Mouse (Mus musculus): Measurements from ENCODE around the gene Rif1. TPM values are rescaled to one million over a fixed set of nuclear protein-coding genes. Genes with fewer than 3 reads are reported as not detected.
A peak's percentile ranks its signal among the peaks of the same experiment; 100 is the strongest.

Rif1 gene
- polyA plus RNA-seq (2012): 0.83 and 1.2 TPM in 2 replicates

DNA sequence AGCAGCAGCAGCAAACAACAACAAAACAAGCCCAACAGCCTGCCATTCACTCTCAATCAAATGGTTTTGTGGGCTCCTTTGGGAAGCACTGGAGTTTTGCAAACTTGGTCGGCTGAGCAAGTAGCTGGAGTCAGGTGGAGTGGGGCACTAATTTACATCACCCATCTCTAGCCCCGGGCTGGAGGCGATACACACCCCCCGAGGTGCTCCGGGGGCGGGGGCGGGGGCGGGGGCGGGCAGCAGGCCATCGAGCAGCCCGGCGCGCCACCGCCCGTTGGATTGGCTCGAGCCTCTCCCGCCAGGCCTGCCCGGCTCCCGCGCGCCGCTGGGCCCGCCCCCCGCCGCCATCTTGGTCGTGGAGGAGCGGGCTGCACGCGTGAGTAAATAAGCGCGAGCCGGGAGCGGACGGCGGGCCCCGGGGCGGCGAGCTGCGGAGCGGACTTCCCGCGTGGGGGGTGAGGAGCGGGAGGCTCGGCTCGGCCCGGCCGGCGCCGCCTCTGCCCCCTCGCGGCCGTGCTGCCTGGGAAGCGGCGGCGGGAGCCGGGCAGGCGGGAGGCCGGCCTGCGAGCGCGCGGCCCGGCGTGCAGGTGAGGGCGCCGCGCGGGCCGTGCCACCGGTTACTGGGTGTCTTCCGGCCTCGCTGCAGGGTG is at the start of gene Rif1:
Rif1 (plus strand) TSS at position 342 of the 650 bp plus-strand sequence.
- H3K9me3 ChIP-seq (ENCODE audit: control insufficient read depth, low read length): no peaks in the 10 kb centered on the region

DNA sequence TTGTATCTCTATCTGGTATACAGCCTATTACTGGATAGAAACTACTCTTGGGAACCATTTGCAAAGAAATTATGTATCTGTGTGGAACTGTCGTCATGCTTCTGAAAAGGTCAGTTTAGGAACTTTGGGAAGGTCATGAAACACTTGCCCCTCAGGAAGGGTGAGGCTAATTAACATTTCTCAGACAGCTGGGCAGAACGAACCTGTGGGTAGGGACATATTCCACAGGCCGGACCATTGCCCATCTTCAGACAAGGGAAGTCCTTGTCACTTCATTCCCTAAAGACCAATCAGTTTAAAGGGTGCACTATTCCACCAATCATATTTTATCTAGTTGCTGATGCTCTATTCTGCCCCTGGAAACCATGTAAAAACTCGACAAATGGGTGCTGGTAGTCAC is 45.6 kb upstream of the Rif1 start:
- H3K9me3 ChIP-seq (ENCODE audit: control insufficient read depth, low read length): 0 out of 2 replicates have a peak, but pooled peaks cover 3% of the 10 kb centered on the region
- H3K4me1 ChIP-seq (ENCODE audit: control insufficient read depth): no peaks in the 10 kb centered on the region
- no peaks in the 10 kb centered on the region for H3K36me3 ChIP-seq (ENCODE audit: control insufficient read depth)

More for the DNA sequence above, at the start of gene Rif1:
- peak within 1 kb of the TSS; percentile 86 for H3K4me3 ChIP-seq (replicated peaks)
- H3K4me1 ChIP-seq (ENCODE audit: control insufficient read depth): peaks cover 21% of the 10 kb centered on the region
- H3K36me3 ChIP-seq (ENCODE audit: control insufficient read depth): peaks cover 38% of the 10 kb centered on the region
- peaks cover 8% of the 10 kb centered on the region for H3K27me3 ChIP-seq (ENCODE audit: control insufficient read depth)
- TF ChIP-seq TAL1 (IDR thresholded peaks at IDR 0.05; ENCODE audit: low read length) (no peak), GATA1 (IDR thresholded peaks at IDR 0.05; ENCODE audit: low read length) (no peak)

DNA sequence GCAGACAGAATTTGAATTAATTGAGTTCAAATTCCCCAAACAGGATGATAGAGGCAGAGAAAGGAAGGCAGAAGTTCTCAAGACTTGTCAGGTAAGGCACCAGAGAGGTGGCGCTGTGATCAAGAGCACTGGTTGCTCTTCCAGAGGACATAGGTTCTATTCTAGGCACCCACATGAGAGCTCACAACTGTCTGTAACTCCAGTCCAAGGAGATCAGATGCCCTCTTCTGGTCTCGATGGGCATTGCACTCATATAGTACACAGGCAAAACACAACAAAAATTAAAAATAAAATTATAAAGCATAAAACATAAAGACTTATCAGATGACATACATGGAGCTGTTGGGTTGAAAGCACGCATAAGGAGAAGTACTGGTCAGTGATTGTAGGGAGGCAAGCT is 43.2 kb upstream of the Rif1 start:
- Histone ChIP-seq H3K9me3 (ENCODE audit: control insufficient read depth, low read length) (0 out of 2 replicates have a peak, but pooled peaks cover 3% of the 10 kb centered on the region), H3K36me3 (ENCODE audit: control insufficient read depth) (no peaks in the 10 kb centered on the region), H3K4me1 (ENCODE audit: control insufficient read depth) (no peaks in the 10 kb centered on the region), H3K27me3 (ENCODE audit: control insufficient read depth) (no peaks in the 10 kb centered on the region), H3K4me3 (replicated peaks) (no peak overlapping the region)
- TF ChIP-seq GATA1 (IDR thresholded peaks at IDR 0.05; ENCODE audit: low read length) (no peak), TAL1 (IDR thresholded peaks at IDR 0.05; ENCODE audit: low read length) (no peak)

More for the DNA sequence above, 45.6 kb upstream of the Rif1 start:
- Histone ChIP-seq H3K27me3 (ENCODE audit: control insufficient read depth) (no peaks in the 10 kb centered on the region), H3K4me3 (replicated peaks) (no peak overlapping the region)
- no peak for TF ChIP-seq TAL1 (IDR thresholded peaks at IDR 0.05; ENCODE audit: low read length)
- no peak for TF ChIP-seq GATA1 (IDR thresholded peaks at IDR 0.05; ENCODE audit: low read length)

DNA sequence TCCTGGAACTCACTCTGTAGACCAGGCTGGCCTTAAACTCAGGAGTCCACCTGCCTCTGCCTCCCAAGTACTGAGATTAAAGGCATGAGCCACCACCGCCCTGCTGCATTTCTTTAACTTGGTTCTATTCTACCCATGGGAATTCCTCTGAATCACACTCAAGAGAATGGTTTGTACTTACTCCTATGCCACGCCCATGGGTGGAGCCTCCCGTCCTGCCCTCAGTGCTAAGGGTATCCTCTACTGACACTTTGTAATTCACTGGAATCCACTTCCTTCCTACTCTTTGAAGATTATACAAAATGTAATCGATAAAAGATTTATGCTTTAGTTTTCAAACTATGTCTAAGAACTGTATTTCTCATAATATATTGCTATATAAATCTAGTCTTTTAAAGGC is 41.1 kb upstream of the Rif1 start:
- Histone ChIP-seq H3K4me1 (ENCODE audit: control insufficient read depth) (no peaks in the 10 kb centered on the region), H3K27me3 (ENCODE audit: control insufficient read depth) (peaks cover 4% of the 10 kb centered on the region), H3K36me3 (ENCODE audit: control insufficient read depth) (no peaks in the 10 kb centered on the region), H3K9me3 (ENCODE audit: control insufficient read depth, low read length) (0 out of 2 replicates have a peak, but pooled peaks cover 3% of the 10 kb centered on the region), H3K4me3 (replicated peaks) (no peak overlapping the region)
- TF ChIP-seq GATA1 (IDR thresholded peaks at IDR 0.05; ENCODE audit: low read length) (no peak), TAL1 (IDR thresholded peaks at IDR 0.05; ENCODE audit: low read length) (no peak)

DNA sequence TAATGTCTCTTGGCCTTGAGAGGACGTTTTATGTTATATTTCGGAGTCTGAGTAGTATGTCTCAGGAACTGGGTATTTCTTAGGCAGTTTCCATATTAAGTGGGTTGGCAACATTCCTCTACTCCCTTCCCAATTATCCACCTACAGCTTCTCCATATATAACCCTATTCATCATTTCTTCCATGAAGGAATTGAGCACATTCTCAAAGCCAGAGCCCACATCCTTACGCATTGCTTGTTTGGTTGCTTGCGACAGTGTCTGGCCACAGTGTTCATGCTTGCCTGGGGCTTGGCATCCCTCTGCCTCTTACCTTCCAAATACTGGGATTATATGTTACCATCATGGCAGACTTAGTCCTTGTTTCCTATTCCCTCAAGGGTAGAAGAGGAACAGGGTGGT is 38.0 kb upstream of the Rif1 start:
- Histone ChIP-seq H3K36me3 (ENCODE audit: control insufficient read depth) (no peaks in the 10 kb centered on the region), H3K4me1 (ENCODE audit: control insufficient read depth) (no peaks in the 10 kb centered on the region), H3K27me3 (ENCODE audit: control insufficient read depth) (peaks cover 29% of the 10 kb centered on the region), H3K9me3 (ENCODE audit: control insufficient read depth, low read length) (no peaks in the 10 kb centered on the region), H3K4me3 (replicated peaks) (no peak overlapping the region)
- TF ChIP-seq GATA1 (IDR thresholded peaks at IDR 0.05; ENCODE audit: low read length) (no peak), TAL1 (IDR thresholded peaks at IDR 0.05; ENCODE audit: low read length) (no peak)

DNA sequence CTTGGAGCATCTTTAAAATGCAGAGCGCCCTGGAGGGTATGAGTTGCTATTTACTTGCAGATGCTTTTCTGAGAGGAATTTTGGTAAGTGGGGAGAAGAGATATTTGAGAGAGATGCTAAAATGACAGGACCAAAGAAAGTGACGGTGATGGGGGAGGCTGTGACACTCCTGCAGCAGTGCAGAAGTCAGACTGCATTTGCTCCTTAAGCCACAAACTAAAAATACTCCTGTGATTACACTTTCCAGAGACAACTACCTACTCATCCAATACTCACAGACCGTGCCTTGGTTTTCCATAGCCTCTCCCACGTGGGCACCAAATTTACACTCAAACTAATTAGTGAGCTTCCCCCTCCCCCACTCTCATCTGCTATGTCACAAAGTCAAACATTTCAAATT is 37.5 kb upstream of the Rif1 start:
- Histone ChIP-seq H3K36me3 (ENCODE audit: control insufficient read depth) (no peaks in the 10 kb centered on the region), H3K9me3 (ENCODE audit: control insufficient read depth, low read length) (no peaks in the 10 kb centered on the region), H3K4me3 (replicated peaks) (no peak overlapping the region), H3K27me3 (ENCODE audit: control insufficient read depth) (peaks cover 31% of the 10 kb centered on the region), H3K4me1 (ENCODE audit: control insufficient read depth) (no peaks in the 10 kb centered on the region)
- TF ChIP-seq GATA1 (IDR thresholded peaks at IDR 0.05; ENCODE audit: low read length): no peak
- TF ChIP-seq TAL1 (IDR thresholded peaks at IDR 0.05; ENCODE audit: low read length): no peak

DNA sequence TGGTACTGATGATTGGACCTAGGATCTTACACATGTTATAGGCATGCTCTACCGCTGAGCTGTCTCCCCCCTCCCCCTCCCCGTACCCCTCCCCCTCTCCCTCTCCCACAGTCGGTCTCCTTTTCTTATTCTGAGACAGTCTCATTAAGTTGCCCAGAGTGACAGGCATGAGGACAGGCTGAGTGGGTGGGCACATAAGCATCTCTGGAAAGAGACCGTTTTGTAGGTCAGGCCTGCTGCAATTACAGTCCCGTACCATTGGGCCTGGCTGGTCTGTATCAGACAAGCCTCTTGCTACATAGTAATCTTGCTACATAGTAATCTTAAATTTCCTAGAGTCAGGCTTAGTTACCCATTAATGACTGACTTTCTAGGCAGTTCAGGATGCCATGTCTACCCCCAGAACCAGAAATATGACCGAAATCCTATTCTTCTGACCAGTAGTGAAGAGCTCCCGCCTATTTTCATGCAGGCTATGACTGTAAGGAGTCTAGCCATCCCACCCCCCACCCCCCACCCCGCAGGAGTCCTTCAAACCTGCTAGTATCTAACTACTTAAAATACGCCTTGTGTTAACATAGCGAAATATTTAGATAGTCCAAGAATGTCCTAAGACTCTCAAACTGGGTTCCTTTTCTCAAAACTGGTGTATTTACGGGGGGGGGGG is 35.6 kb upstream of the Rif1 start:
- no peak overlapping the region for H3K4me3 ChIP-seq (replicated peaks)
- H3K9me3 ChIP-seq (ENCODE audit: control insufficient read depth, low read length): no peaks in the 10 kb centered on the region
- H3K4me1 ChIP-seq (ENCODE audit: control insufficient read depth): no peaks in the 10 kb centered on the region
- H3K36me3 ChIP-seq (ENCODE audit: control insufficient read depth): no peaks in the 10 kb centered on the region
- no peak for TF ChIP-seq GATA1 (IDR thresholded peaks at IDR 0.05; ENCODE audit: low read length)
- no peak for TF ChIP-seq TAL1 (IDR thresholded peaks at IDR 0.05; ENCODE audit: low read length)
- H3K27me3 ChIP-seq (ENCODE audit: control insufficient read depth): peaks cover 31% of the 10 kb centered on the region

DNA sequence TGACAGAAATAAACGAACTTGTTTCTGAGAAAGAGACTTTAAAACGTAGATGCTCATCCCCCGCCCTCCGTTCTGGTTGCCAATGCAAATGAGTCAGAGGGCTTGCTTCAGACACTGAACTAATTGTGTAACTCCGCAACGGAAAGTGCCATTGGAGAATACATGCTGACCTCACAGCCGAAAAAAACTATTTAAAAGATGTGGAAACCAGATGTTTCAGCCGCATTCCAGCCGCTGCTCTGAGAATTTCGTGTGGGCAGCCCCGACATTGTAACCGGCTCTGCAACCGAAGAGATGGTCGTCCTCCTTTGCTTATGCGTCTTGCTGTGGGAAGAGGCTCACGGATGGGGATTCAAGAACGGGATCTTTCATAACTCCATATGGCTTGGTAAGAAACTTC is 34.8 kb upstream of the Rif1 start, which contains the start of gene Tnfaip6:
Tnfaip6 (plus strand) TSS at position 128 of the 400 bp plus-strand sequence.
- H3K9me3 ChIP-seq (ENCODE audit: control insufficient read depth, low read length): no peaks in the 10 kb centered on the region

DNA sequence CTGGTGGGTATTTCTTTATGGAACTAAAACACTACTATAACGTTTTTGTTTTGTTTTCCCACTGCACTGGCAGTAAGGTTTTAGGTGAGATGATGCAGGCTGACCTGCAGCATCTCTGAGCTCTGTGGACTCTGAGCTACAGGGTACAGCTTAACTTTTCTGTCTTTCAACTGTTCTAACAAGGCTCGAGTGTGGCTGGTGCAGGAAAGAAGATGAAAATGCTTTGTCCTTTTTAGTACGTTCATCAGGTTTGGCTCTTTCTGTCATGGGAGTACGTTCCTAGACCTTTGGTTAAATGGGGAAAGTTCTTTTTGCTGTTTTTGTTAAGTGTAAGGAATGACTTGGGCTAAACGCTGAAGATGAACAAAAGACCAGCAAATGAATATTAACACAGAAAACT is 34.1 kb upstream of the Rif1 start:
- H3K4me3 ChIP-seq (replicated peaks): no peak overlapping the region
- H3K9me3 ChIP-seq (ENCODE audit: control insufficient read depth, low read length): no peaks in the 10 kb centered on the region
- no peaks in the 10 kb centered on the region for H3K36me3 ChIP-seq (ENCODE audit: control insufficient read depth)
- peaks cover 31% of the 10 kb centered on the region for H3K27me3 ChIP-seq (ENCODE audit: control insufficient read depth)
- TF ChIP-seq TAL1 (IDR thresholded peaks at IDR 0.05; ENCODE audit: low read length) (no peak), GATA1 (IDR thresholded peaks at IDR 0.05; ENCODE audit: low read length) (no peak)
- H3K4me1 ChIP-seq (ENCODE audit: control insufficient read depth): no peaks in the 10 kb centered on the region

More for the DNA sequence above, 34.8 kb upstream of the Rif1 start, which contains the start of gene Tnfaip6:
- H3K4me3 ChIP-seq (replicated peaks): no peak within 1 kb of the TSS
- TF ChIP-seq TAL1 (IDR thresholded peaks at IDR 0.05; ENCODE audit: low read length) (no peak), GATA1 (IDR thresholded peaks at IDR 0.05; ENCODE audit: low read length) (no peak)
- H3K4me1 ChIP-seq (ENCODE audit: control insufficient read depth): no peaks in the 10 kb centered on the region
- H3K27me3 ChIP-seq (ENCODE audit: control insufficient read depth): peaks cover 31% of the 10 kb centered on the region
- H3K36me3 ChIP-seq (ENCODE audit: control insufficient read depth): no peaks in the 10 kb centered on the region
